Mouse (Mus musculus) 416B (cell line): Measurements from ENCODE around the gene Nacc1.

Source experiments
- DNase-seq: peaks from one replicate; pipeline ENCODE4 v3.0.0; 2011; ENCODE audit warnings: low read depth

Gene Nacc1

DNA sequence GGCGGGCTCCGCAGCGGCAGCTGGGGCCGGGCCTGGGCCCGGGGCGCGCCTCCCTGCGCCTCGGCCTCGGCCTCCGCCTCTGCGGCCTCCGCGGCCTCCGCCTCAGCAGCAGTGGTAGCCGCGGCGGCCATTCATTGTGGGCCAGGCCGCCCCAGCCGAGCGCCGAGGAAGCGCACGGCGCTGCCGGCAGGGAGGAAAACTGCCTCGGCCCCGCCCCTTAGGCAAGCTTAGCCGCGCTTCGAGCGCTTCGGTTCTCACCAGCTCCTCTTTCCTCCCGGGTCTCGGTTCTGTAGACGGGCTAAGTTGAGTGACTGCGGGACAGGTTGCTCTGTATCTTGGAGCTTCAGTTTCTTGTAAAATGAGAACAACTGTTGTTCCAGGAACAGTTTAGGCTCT, at the start of gene Nacc1:
TSS of gene Nacc1 (minus strand) at position 158 of the 396 bp plus-strand sequence.
- DNase-seq, result peak; percentile 86

DNA sequence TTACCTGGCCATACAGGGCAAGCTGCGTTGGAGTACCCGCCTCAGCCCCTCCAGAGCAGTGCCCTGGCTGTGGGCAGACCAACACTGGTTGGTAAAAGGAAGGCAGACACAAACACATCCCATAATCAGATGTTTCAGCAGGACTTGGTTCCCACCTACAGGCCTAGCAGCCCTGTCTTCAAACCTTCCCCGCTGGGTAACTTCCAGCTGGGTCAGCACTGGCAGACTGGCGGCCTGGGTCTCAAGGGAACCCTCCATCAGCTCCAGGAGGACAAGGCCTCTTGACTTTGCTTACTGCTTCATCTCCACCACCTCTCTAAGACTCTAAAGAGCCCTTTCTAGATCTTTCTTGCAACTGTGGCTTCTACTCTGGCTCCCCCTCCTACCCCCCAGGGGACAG, 48.9 kb upstream of the Nacc1 start:
- DNase-seq, result no peak

DNA sequence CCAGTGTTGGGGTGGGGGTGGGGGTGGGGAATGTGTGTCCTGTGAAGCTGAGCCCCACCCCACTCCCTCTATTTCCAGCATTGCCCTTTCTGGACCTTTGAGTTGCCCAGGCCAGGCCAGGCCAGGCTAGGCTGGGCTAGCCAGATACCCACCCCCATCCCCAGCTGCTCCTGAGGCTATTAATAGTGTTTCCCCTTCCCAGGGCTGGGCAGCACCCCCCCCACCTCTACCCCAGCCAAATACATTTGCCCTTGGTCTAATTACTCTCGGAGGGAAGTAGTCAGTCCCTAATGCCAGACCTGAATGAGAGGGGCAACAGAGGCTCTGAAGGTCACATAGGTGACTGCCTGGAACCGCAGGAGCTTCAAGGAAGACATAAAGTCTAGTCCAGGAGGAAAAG, 47.9 kb upstream of the Nacc1 start:
- DNase-seq, result no peak

DNA sequence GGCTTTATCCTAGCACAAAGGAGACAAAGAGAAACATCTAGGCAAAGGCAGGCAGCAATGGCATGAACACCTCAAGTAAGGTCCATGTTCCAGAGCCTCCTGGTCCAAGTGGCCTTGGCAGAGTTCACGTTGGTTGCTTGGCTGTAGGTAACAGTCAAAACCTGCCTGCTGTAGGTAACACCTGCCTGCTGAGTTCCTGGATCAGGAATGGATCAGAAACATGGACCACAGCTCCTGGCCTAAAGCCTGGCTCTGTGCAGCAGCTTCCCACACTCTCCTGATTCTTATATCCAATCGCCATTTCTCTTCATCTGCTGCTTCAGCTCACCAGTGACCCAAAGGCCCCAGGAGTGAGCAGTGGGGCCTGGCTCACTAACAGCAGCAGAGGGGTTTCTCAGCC, 47.0 kb upstream of the Nacc1 start:
- no peak for DNase-seq

DNA sequence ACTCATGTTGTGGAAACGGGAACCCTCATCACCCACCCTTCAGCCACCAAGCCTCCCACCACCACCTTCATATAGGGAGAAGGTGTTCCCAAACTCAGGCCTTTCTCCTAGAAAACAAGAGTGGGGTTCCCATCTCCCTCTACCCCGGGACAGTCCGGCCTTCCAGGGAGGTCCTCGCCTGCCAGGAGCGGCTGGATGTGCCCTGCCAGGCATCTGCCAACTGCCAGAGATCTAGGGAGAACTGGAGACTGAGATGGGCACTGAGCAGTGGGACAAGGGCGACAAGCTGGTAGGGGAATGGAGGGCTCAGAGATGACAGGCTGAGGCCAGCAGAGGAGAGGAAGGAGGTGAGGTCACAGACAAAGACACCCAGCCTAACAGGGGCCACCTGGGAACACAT, 46.3 kb upstream of the Nacc1 start:
- DNase-seq, result no peak

DNA sequence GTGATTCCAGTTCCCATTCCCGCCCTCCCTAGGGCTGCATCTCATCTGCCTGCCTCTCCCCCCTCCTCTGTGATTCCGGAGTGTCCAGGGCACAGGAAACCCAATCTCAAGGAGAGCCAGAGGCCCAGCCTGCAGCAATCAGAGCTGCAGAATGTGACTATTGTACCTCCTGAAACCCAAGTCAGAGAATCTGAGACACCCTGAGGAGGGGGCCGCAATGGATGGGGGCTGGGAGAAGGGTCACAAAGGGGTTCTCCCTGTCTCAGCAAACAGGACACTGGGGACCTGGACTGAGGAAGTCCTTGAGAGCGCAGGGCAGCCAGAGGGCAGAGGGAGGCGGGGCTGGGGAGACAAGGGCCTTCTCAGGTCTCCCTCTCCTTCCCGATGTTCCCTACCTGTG, 45.3 kb upstream of the Nacc1 start:
- no peak for DNase-seq

DNA sequence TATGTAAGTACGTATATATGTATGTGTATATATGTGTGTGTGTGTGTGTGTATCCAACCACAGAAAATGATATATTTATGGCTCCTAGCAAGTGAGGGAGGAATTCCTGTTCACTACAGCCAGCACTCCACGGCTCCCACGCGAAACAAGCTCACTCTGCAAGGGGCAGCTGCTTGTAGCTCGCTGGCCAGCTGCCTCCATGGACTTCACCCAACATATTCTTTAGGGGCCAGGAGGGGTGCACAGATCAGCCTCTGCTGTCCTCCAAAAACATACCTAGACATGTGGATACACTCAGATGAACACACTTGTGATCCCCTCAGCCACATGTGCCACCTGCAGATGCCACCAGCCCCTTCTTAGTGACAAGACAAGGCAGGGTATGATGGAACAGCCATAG, 44.9 kb upstream of the Nacc1 start:
- no peak for DNase-seq

DNA sequence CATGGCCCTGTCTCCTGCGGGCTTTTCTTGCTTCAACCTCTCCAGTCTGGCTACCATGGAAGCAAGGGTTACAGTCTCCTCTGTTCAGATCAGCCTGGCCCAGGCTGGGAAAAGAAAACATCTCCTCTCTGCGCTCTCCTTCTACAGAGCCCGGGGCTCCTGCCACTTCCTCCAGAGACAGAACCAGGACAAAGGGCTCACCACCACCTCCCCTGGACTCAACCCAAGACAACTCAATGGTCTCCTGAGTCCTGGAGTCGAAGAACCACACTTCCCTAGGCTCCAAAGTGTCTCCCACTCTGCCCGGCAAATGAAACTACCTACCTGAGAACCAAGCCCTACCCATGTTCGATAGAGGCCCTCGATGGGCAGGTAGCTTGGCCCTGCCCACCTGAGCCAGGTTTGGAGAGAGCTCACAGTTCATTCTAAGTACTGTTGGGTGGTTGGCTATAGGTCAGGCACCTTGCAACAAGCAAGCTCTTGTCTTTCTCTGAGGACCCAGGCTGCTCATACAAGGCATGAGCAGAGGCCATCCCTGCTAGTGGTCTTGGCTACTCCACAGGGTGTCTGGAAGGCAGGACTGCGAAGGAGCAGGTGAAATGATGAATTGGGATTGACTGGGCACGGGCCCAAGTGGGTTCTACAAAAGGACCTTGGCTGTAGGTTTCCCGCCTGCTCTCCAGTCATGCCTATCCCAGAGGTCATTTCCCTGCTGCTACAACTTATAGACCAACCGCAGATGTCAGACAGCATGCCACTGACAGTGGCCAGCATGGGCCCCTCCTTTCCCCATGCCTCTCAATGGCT, 43.9 kb upstream of the Nacc1 start:
- DNase-seq, result peak; percentile 26

DNA sequence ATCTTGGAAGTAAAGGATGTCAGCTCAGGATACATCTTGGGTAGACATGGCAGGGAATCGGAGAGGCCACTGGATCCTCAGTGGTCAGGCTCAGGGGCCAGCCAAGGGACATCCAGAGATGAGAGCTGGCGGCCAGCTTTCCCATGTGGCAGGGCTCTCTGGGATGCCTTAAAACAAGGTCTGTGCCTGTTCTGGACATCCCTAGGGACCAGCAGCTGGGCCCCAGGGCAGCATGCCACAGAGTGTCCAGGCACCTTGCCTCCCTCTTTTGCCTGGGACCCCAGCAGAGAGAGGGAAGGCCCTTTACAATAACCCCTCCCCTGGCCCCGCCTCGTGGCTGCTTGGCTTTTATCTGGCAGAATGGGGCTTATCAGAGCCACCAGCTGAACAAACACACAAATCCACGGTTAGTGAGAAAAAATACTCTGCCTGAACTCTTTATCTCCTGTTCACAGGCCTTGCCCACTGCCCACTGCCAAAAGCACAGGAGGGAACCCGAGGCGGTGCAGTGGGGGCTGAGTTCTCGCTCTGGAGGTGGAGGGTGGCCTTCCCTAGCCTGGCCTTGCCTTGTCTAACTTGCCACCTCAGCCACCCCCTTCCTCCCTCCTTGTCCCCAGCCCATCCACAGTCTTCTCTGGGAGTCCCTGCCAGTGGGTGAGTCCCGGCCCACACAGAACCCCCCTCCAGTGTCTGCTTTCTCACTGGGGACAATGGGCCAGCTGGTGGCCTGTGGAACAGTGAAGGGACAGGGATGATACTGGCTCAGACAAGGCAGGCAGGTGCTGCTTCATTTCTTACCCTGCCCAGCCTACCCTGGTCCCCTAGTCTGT, 43.1 kb upstream of the Nacc1 start:
- DNase-seq, result peak; percentile 95

DNA sequence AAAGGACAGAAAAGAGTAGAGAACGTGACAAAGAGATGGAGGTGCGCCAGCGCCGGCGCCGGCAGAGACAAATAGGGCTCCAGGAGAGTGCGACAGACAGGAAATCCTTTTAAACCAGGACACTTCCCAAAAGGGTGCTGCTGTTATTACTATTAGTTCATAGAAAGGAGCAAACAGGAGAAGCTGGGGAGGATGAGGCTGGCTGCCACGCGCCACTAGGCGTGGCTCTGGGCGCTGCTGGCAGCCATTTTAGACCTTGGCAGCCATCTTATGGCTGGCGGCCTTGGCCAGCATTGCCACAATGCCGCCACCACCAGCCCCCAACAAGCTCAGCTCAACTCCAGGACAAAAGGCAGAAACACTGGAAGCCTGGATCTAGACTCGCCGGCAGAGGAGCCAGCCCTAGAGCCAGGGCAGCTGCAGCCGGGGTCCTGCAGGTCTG, 42.3 kb upstream of the Nacc1 start:
- peak; percentile 36 for DNase-seq

DNA sequence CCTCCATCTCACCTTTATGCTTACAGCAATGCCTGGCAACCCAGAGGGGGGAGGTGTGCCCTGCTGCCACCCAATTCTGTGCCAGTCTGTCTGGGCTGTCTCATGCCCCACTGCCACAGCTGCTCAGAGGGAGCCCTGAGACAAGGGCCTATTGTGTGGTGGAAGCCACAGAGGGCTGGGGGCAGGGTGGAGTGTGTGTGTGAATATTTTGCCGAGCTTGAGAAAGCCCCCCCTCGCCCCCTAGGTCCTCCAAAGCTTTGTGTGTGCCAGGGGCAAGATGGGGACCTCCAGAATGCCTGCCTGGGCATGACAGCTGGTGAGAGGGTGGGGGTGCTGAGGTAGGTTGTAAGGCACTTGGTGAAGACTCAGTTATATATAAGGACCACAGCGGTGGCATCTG, 40.8 kb upstream of the Nacc1 start:
- no peak for DNase-seq

DNA sequence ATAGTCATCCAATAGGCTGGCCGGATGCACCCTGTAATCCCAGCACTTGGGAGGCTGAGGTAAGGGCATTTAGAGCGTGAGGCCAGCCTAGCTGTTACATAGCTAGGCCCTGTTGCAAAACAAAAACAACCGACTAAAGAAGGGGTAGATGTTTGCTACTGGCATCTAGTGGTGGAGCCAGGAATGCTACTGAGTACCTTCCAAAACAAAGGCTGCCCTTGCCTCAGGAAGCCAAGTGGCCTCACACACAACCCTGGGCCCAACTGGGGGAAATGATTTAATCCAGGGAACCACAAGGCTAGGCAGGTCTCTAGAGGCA, 38.2 kb upstream of the Nacc1 start:
- peak; percentile 94 for DNase-seq

DNA sequence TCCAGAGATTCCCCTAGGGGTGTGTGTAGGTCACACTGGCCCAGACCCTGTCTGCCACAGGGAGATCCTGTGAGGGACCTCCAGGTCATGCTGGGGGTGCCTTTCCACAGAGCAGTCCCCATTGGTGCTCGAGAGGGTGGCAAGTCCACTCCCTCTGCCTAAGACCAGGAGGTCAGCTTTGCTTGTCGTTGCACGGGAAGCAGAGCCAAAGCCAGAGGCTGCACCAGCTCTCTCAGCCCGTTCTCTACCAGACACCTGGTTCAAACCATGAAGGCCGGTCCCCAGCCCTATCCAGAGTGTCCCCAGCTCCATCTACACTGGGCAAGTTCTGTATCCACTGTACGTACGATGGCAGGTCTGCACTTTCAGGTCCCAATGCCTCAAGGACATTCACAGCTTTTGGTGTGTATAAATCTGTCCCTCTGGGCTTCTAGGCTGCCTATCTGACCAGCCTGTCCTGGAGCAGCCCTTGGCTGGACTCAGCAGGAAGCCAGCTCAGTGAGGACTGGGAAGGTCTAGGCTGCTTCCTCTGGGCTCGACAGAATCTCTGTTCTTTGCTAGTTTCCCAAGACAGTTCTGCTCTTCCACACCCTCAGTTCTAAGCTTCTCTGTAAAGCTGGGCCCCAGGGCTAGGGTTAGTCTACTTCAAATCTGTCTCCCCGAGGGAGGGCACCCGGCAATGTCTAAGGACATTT, 37.7 kb upstream of the Nacc1 start:
- no peak for DNase-seq

DNA sequence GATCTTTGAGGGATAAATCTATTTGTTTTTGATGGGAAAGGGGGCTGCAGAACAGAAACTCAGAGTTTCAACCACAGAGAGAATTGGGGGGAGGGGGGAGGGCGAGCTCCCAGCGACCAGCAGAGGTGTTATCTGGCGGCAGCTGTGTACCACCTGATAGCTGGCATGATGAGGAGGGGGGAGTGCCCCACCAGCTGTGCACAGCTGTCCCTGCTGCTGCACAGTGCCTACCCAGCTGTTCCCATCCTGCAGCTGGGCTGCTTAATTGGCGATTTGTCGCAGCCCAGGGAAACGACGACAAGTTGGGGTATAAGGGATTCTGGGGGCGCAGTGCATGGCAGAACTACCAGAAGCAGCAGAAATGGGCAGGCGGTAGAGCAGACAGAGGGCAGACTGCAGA, 37.0 kb upstream of the Nacc1 start:
- DNase-seq, result no peak

DNA sequence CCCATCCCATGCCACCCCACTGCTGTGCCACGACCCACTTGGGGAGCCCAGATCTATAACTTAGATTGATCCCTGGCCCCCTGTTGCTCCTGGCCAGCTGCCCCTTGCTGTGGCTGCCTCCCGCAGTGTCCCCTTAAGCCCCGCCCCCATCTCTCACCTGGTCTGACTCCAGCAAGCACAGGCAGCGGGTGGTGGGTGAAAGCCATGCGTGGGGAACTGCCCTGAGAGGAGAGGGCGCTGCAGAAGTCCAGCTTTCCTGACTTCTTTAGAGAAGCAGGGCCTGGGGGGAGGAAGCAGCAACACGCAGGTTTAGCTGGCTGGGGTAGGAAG, 35.9 kb upstream of the Nacc1 start:
- DNase-seq, result no peak

DNA sequence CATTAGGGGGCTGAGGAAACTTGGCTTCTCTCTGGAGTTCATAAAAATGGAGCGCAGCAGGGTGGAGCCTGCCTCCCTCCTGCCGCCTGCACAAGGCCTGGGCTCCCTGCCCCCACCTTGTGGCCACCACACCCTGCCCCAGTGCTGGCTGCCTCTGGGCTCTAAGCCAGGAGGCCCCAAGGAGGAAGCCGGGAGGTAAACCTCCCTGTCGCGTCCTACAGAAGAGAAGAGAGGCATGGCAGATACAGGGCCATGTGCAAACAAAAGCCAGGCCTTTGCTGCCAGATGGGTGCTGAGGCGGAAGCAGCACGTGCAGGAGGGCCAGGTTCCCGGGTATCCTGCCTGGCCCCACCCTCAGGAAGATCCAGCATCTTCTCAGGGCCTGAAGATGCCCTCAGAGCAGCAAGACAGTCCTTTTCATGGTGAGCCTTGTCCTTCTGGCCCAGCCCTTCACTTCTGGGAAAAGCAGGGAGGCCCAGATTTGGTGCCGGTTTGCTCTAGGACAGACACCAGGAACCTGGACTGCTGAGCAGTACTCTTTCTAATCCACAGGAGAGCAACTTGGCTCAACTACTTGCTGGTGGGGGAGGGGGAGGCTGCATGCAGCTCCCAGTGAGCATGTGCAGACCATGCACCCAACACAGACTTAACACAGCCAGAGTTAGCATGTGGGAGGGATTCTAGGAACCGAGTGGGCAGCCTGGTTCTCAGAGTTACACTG, 35.3 kb upstream of the Nacc1 start, which contains the start of gene G430095P16Rik:
TSS of gene G430095P16Rik (plus strand) at position 158 of the 721 bp plus-strand sequence.
- peak; percentile 93 for DNase-seq

DNA sequence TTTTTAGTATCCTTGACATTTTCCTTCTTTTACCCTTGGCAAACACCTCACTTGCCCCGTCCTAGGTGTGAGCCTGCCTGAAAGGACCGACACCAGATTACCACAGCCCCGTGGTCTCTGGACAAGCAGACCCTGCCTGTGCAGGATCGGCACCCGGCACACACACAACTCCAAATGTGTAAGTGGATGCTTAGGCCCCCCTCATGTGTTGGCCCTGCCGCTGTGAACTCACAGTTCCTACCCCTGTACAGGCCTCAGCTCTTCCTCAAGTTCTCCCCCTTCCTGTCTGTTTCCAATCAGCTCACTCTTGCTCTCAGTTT, 34.8 kb upstream of the Nacc1 start:
- DNase-seq, result no peak

DNA sequence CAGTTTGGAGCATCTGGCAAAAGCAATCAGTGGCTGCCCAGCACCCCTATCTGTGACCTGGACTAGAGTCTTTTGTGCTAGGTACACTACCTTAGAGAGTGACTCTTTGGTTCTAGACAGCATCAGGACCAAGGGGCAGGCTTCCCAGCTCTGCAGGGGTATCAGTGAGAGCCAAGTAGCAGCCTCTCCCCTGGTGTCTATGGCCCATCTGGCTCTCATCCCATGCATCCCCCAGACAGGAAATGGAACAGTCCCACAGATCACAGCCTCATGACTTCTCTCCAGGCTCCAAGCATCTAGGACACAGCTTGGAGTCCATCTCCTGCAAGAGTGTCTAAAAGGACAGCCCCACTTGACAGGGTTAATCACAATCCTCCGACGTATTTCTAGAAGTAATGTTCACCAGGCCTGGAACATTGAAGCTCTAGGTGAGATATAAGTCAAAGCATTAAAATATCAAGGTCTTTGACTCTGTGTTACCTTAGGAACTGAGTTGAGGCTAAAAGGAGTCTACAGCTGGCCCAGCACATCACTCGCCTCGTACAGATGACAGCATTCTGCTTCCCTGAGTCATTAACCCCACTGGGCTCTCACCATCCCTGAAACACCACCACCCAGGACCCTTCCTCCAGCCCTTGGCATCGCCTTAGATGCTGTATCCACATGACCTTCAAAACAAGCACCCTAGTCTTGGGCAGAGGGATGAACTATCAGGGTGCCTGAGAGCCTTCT, 31.5 kb upstream of the Nacc1 start:
- no peak for DNase-seq

DNA sequence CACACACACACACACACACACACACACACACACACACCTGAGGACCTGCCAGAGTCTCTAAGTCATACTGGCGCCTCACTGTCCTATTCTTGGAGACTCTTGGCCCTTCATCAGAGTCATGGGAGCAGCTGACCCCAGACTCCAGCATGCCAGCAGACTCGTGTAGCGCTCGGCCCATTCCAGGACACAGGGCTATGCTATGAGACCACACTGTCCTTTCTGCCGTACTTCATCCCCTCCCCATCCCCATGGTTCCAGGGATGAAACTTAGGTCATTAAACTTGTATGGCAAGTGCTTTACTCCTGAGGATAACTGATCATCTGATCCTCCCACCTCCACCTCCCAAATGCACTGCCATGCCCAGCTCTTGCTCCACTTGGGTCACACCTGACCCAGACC, 30.8 kb upstream of the Nacc1 start:
- no peak for DNase-seq

DNA sequence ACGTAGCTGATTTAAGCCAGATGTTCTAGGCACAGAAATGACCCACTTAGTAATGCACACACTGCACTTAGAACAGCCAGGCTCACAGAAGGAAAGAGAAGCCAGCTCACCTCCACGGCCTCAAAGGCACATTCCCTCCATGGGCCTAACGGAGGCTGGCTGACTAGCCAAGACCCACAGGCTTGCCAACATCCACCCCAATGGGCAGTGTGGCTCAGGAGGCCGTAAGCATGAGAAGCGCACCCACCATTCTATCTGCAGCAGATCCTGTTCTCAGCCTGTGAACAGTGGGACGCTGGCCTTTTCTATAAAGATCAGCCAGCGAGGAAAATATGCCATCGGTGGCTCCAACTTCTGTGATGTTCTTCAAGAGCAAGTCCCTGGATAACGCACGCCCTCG, 29.1 kb upstream of the Nacc1 start:
- DNase-seq, result no peak

DNA sequence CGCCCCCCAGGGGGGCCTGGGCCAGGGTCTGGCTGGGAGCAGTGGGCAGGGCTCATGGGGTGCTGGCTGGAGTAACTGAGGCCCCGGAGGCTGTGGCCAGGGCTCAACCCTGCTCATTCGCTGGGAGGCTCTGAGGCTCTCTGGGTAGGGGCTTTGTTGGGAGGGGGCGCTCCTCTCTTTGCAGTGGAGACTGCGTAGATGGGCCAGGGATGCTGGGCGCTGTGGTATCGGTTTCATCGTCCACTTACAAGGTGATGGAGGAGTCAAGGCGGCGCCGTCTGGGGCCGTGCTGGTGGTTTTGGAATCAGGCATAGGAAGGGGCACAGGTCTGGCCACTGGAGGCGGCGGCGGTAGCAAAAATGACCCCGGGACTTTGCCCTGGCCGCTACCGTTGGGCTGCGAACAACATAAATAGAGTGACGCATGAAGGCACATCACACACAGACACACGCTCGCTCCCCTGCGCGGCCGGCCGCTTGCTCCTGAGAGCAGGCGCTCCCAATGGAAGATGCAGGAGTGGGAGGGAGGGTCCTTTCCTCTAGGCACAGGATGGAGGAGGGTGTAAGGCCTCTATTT, 28.3 kb upstream of the Nacc1 start:
- DNase-seq, result no peak
